Mouse (Mus musculus) T-helper 1 cell (primary cell): ENCODE measurements at regions not wholly inside any gene's neighbourhood (a gene's known extent, or its start where the extent isn't known, plus 50 kb on each side); places are given as distances from the start of the nearest gene placed in this dataset.

ENCODE experiments used
- in situ Hi-C: fragments of 300-600 bp; cut with MboI, MseI; formaldehyde crosslinking; loops from one replicate; pipeline ENCODE4 v1.15.1; 2025; ENCODE audit warnings: high pct_unique_total_duplicates

GRCm38 (mm10) chr6:67186537-67187274 is 51.3 kb upstream of the Serbp1 start:
- in situ Hi-C loops: no loop called here

GRCm38 (mm10) chr6:67184662-67185061 is 53.3 kb upstream of the Serbp1 start:
- in situ Hi-C loops: no loop called here

GRCm38 (mm10) chr6:67183481-67184215 is 54.3 kb upstream of the Serbp1 start:
- in situ Hi-C loops: no loop called here

GRCm38 (mm10) chr6:67182453-67182852 is 55.5 kb upstream of the Serbp1 start:
- in situ Hi-C loops: no loop called here

- in situ Hi-C loops: no loop called here
Observed at GRCm38 (mm10) chr6:67181459-67181858, 56.5 kb upstream of the Serbp1 start.

- in situ Hi-C loops: loop anchor here (5.0 to 10.0 kb wide), 2 partner anchors 275 to 348 kb away; no protein-coding TSS in a partner anchor
Observed at GRCm38 (mm10) chr6:67179416-67179815, 58.6 kb upstream of the Serbp1 start.

- in situ Hi-C loops: loop anchor here (5.0 to 10.0 kb wide), 2 partner anchors 276 to 349 kb away; no protein-coding TSS in a partner anchor
Observed at GRCm38 (mm10) chr6:67178531-67178930, 59.4 kb upstream of the Serbp1 start.

GRCm38 (mm10) chr6:67178101-67178500 is 59.9 kb upstream of the Serbp1 start:
- in situ Hi-C loops: loop anchor here (5.0 to 10.0 kb wide), 2 partner anchors 277 to 349 kb away; no protein-coding TSS in a partner anchor

- in situ Hi-C loops: loop anchor here (10.0 kb wide), 1 partner anchor 284 kb away; no protein-coding TSS in a partner anchor
Observed at GRCm38 (mm10) chr6:67170674-67170946, 67.4 kb upstream of the Serbp1 start.

- in situ Hi-C loops: loop anchor here (10.0 kb wide), 1 partner anchor 285 kb away; no protein-coding TSS in a partner anchor
Observed at GRCm38 (mm10) chr6:67169873-67170673, 67.9 kb upstream of the Serbp1 start.

- in situ Hi-C loops: no loop called here
Observed at GRCm38 (mm10) chr6:67168803-67169202, 69.2 kb upstream of the Serbp1 start.

- in situ Hi-C loops: no loop called here
Observed at GRCm38 (mm10) chr6:67168031-67168777, 69.8 kb upstream of the Serbp1 start.

GRCm38 (mm10) chr6:67165091-67165490 is 72.9 kb upstream of the Serbp1 start:
- in situ Hi-C loops: no loop called here

GRCm38 (mm10) chr6:67163947-67164346 is 74.0 kb upstream of the Serbp1 start:
- in situ Hi-C loops: loop anchor here (5.0 kb wide), 1 partner anchor 197 kb away; no protein-coding TSS in a partner anchor

- in situ Hi-C loops: loop anchor here (5.0 kb wide), 1 partner anchor 196 kb away; no protein-coding TSS in a partner anchor
Observed at GRCm38 (mm10) chr6:67162814-67163213, 75.2 kb upstream of the Serbp1 start.

- in situ Hi-C loops: loop anchor here (5.0 kb wide), 1 partner anchor 194 kb away; no protein-coding TSS in a partner anchor
Observed at GRCm38 (mm10) chr6:67161610-67162009, 76.4 kb upstream of the Serbp1 start.

- in situ Hi-C loops: loop anchor here (5.0 kb wide), 1 partner anchor 193 kb away; no protein-coding TSS in a partner anchor
Observed at GRCm38 (mm10) chr6:67160564-67160963, 77.4 kb upstream of the Serbp1 start.

- in situ Hi-C loops: loop anchor here (5.0 kb wide), 2 partner anchors 193 to 313 kb away; no protein-coding TSS in a partner anchor
Observed at GRCm38 (mm10) chr6:67159726-67160523, 78.1 kb upstream of the Serbp1 start.

- in situ Hi-C loops: loop anchor here (5.0 kb wide), 1 partner anchor 312 kb away; no protein-coding TSS in a partner anchor
Observed at GRCm38 (mm10) chr6:67159224-67159623, 78.8 kb upstream of the Serbp1 start.

GRCm38 (mm10) chr6:67158765-67159164 is 79.2 kb upstream of the Serbp1 start:
- in situ Hi-C loops: loop anchor here (5.0 kb wide), 1 partner anchor 311 kb away; no protein-coding TSS in a partner anchor
